Mouse (Mus musculus) hindbrain, embryonic 12.5 days (tissue): ENCODE measurements at regions not wholly inside any gene's neighbourhood (a gene's known extent, or its start where the extent isn't known, plus 50 kb on each side); places are given as distances from the start of the nearest gene placed in this dataset.

ENCODE experiments used
- ATAC-seq: fragments of 200-750 bp; cut with Nextera tagmentation; 2 replicates; pipeline ENCODE4 v1.8.0; 2017; ENCODE audit warnings: moderate TSS enrichment; ENCODE audit not compliant: low FRiP score
- H3K27ac ChIP-seq: fragments of 300-500 bp; sonication (generic); 2 replicates; pipeline ENCODE4 v1.5.1; 2016; ENCODE audit warnings: mild to moderate bottlenecking
- H3K27me3 ChIP-seq: fragments of 300-500 bp; sonication (generic); 2 replicates; pipeline ENCODE4 v1.6.1; 2016; ENCODE audit warnings: mild to moderate bottlenecking
- H3K36me3 ChIP-seq: fragments of 300-500 bp; sonication (generic); 2 replicates; pipeline ENCODE4 v1.6.1; 2016; ENCODE audit warnings: mild to moderate bottlenecking
- H3K4me1 ChIP-seq: fragments of 300-500 bp; sonication (generic); 2 replicates; pipeline ENCODE4 v1.6.1; 2016
- H3K4me2 ChIP-seq: fragments of 300-500 bp; sonication (generic); replicated peaks from 2 replicates; pipeline ENCODE4 v1.6.1; 2016; ENCODE audit warnings: mild to moderate bottlenecking
- H3K4me3 ChIP-seq: fragments of 300-500 bp; sonication (generic); 2 replicates; pipeline ENCODE4 v1.5.1; 2016; ENCODE audit warnings: mild to moderate bottlenecking
- H3K9ac ChIP-seq: fragments of 300-500 bp; sonication (generic); 2 replicates; pipeline ENCODE4 v1.6.1; 2016; ENCODE audit warnings: mild to moderate bottlenecking, moderate library complexity
- H3K9me3 ChIP-seq: fragments of 300-500 bp; sonication (generic); replicated peaks from 2 replicates; pipeline ENCODE4 v1.6.1; 2016; ENCODE audit warnings: mild to moderate bottlenecking
- WGBS: fragments of 180-500 bp; shearing (Covaris S2); methylation state at CpG from one replicate; pipeline ENCODE4 v1.1.7; 2016; 5-methylcytosine and 5-hydroxymethylcytosine counted together

GRCm38 (mm10) chr2:168842261-168842740 lies 74.6 kb upstream of the Sall4 start:
- Histone ChIP-seq H3K4me2 (peak overlapping the region; percentile 36), H3K36me3 (no peaks in the 10 kb centered on the region), H3K4me3 (no peak overlapping the region), H3K9ac (no peak overlapping the region), H3K27ac (no peak overlapping the region), H3K9me3 (0 out of 2 replicates have a peak, but pooled peaks cover 3% of the 10 kb centered on the region), H3K27me3 (peaks cover 21% of the 10 kb centered on the region), H3K4me1 (peaks cover 31% of the 10 kb centered on the region)
- WGBS = 10% methylated on average over 15 of the region's 15 CpGs
- no peak for ATAC-seq

GRCm38 (mm10) chr2:168841713-168842045 lies 73.9 kb upstream of the Sall4 start:
- H3K4me3 ChIP-seq = no peak overlapping the region
- ATAC-seq = no peak
- H3K4me2 ChIP-seq = peak overlapping the region; percentile 36
- no peaks in the 10 kb centered on the region for H3K36me3 ChIP-seq
- H3K9ac ChIP-seq = no peak overlapping the region
- peaks cover 16% of the 10 kb centered on the region for H3K27me3 ChIP-seq
- H3K27ac ChIP-seq = no peak overlapping the region
- 0 out of 2 replicates have a peak, but pooled peaks cover 3% of the 10 kb centered on the region for H3K9me3 ChIP-seq
- WGBS = 2% methylated on average over 11 of the region's 11 CpGs
- peaks cover 32% of the 10 kb centered on the region for H3K4me1 ChIP-seq

GRCm38 (mm10) chr2:168840853-168841712 lies 73.3 kb upstream of the Sall4 start:
- peaks cover 32% of the 10 kb centered on the region for H3K4me1 ChIP-seq
- peak overlapping the region; percentile 36 for H3K4me2 ChIP-seq
- no peak overlapping the region for H3K9ac ChIP-seq
- H3K36me3 ChIP-seq = no peaks in the 10 kb centered on the region
- ATAC-seq = no peak
- H3K27me3 ChIP-seq = peaks cover 16% of the 10 kb centered on the region
- WGBS = 2% methylated on average over 19 of the region's 19 CpGs
- no peak overlapping the region for H3K4me3 ChIP-seq
- H3K9me3 ChIP-seq = 0 out of 2 replicates have a peak, but pooled peaks cover 3% of the 10 kb centered on the region
- H3K27ac ChIP-seq = no peak overlapping the region

- Histone ChIP-seq H3K9me3 (0 out of 2 replicates have a peak, but pooled peaks cover 3% of the 10 kb centered on the region), H3K27ac (peak overlapping the region; percentile 25), H3K4me3 (peak overlapping the region; percentile 16), H3K9ac (peak overlapping the region; percentile 35; the same call in 1 of the 2 replicates), H3K4me1 (peaks cover 32% of the 10 kb centered on the region), H3K36me3 (no peaks in the 10 kb centered on the region), H3K27me3 (peaks cover 16% of the 10 kb centered on the region), H3K4me2 (peak overlapping the region; percentile 55)
- ATAC-seq = peak; percentile 84
- under 1% methylated on average over 24 of the region's 24 CpGs for WGBS
Observed at GRCm38 (mm10) chr2:168839811-168840655, 72.3 kb upstream of the Sall4 start.

- Histone ChIP-seq H3K9me3 (0 out of 2 replicates have a peak, but pooled peaks cover 3% of the 10 kb centered on the region), H3K27me3 (peaks cover 16% of the 10 kb centered on the region), H3K4me2 (peak overlapping the region; percentile 55), H3K36me3 (no peaks in the 10 kb centered on the region), H3K9ac (no peak overlapping the region), H3K27ac (peak overlapping the region; percentile 25; the same call in 1 of the 2 replicates), H3K4me1 (peaks cover 32% of the 10 kb centered on the region), H3K4me3 (no peak overlapping the region)
- ATAC-seq = no peak
- WGBS = 5% methylated on average over 6 of the region's 6 CpGs
Observed at GRCm38 (mm10) chr2:168839221-168839620, 71.5 kb upstream of the Sall4 start.

- Histone ChIP-seq H3K9ac (no peak overlapping the region), H3K27me3 (peaks cover 16% of the 10 kb centered on the region), H3K4me3 (no peak overlapping the region), H3K27ac (peak overlapping the region; percentile 25; the same call in 1 of the 2 replicates), H3K4me2 (peak overlapping the region; percentile 26), H3K9me3 (0 out of 2 replicates have a peak, but pooled peaks cover 3% of the 10 kb centered on the region), H3K36me3 (no peaks in the 10 kb centered on the region), H3K4me1 (peaks cover 32% of the 10 kb centered on the region)
- no peak for ATAC-seq
- WGBS = 3% methylated on average over 12 of the region's 12 CpGs
Observed at GRCm38 (mm10) chr2:168838681-168839080, 70.9 kb upstream of the Sall4 start.

GRCm38 (mm10) chr2:168837951-168838570 lies 70.3 kb upstream of the Sall4 start:
- H3K9ac ChIP-seq = no peak overlapping the region
- no peak for ATAC-seq
- 0 out of 2 replicates have a peak overlapping the region, but pooled peaks have one; percentile 25 for H3K27ac ChIP-seq
- peaks cover 13% of the 10 kb centered on the region for H3K27me3 ChIP-seq
- H3K4me2 ChIP-seq = peak overlapping the region; percentile 26; the same call in 1 of the 2 replicates
- H3K9me3 ChIP-seq = 0 out of 2 replicates have a peak, but pooled peaks cover 3% of the 10 kb centered on the region
- H3K4me1 ChIP-seq = peaks cover 32% of the 10 kb centered on the region
- H3K36me3 ChIP-seq = no peaks in the 10 kb centered on the region
- 17% methylated on average over 5 of the region's 5 CpGs for WGBS
- H3K4me3 ChIP-seq = no peak overlapping the region

GRCm38 (mm10) chr2:168834771-168835170 lies 67.0 kb upstream of the Sall4 start:
- Histone ChIP-seq H3K9me3 (no peaks in the 10 kb centered on the region), H3K4me1 (peaks cover 16% of the 10 kb centered on the region), H3K9ac (no peak overlapping the region), H3K36me3 (no peaks in the 10 kb centered on the region), H3K27me3 (no peaks in the 10 kb centered on the region), H3K4me2 (no peak overlapping the region), H3K27ac (no peak overlapping the region), H3K4me3 (no peak overlapping the region)
- no peak for ATAC-seq
- WGBS = 94% methylated on average over 3 of the region's 3 CpGs

- ATAC-seq = no peak
- no peak overlapping the region for H3K4me3 ChIP-seq
- H3K27ac ChIP-seq = no peak overlapping the region
- no peak overlapping the region for H3K9ac ChIP-seq
- WGBS = 47% methylated on average over 14 of the region's 14 CpGs
- H3K4me1 ChIP-seq = no peaks in the 10 kb centered on the region
- H3K9me3 ChIP-seq = no peaks in the 10 kb centered on the region
- H3K27me3 ChIP-seq = no peaks in the 10 kb centered on the region
- no peaks in the 10 kb centered on the region for H3K36me3 ChIP-seq
- H3K4me2 ChIP-seq = no peak overlapping the region
Observed at GRCm38 (mm10) chr2:168831740-168832139, 64.0 kb upstream of the Sall4 start.

- no peaks in the 10 kb centered on the region; the same call in 1 of the 2 replicates for H3K27me3 ChIP-seq
- no peak overlapping the region for H3K9ac ChIP-seq
- no peaks in the 10 kb centered on the region for H3K36me3 ChIP-seq
- no peaks in the 10 kb centered on the region for H3K9me3 ChIP-seq
- WGBS = 70% methylated on average over 10 of the region's 10 CpGs
- no peak overlapping the region for H3K27ac ChIP-seq
- no peaks in the 10 kb centered on the region for H3K4me1 ChIP-seq
- H3K4me3 ChIP-seq = no peak overlapping the region
- ATAC-seq = no peak
- no peak overlapping the region for H3K4me2 ChIP-seq
Observed at GRCm38 (mm10) chr2:168820648-168821047, 52.9 kb upstream of the Sall4 start.
